Mouse (Mus musculus) cerebellum, adult 2 months (tissue): Measurements from ENCODE around the gene 3110001I22Rik. TPM values are rescaled to one million over a fixed set of nuclear protein-coding genes. Genes with fewer than 3 reads are reported as not detected.
"Not testable (repeated sequence)": the region's sequence is repeated elsewhere in the genome, so short reads cannot be mapped to it uniquely, and the experiment has no call there.

Experiments
- DNase-seq, 2 experiments: peaks; one replicate each; pipeline ENCODE4 v3.0.0; 2021
- H3K27ac ChIP-seq: fragments of 200-500 bp; 2 replicates; pipeline ENCODE4 v1.5.1; 2012; ENCODE audit warnings: low read length, control low read depth, inconsistent platforms; ENCODE audit not compliant: insufficient read depth
- H3K27me3 ChIP-seq: fragments of 200-500 bp; 2 replicates; pipeline ENCODE4 v1.6.1; 2012; ENCODE audit warnings: inconsistent platforms, mild to moderate bottlenecking, low read length, moderate library complexity; ENCODE audit not compliant: control insufficient read depth, insufficient read depth
- H3K4me1 ChIP-seq: fragments of 200-500 bp; 2 replicates; pipeline ENCODE4 v1.6.1; 2011; ENCODE audit warnings: low read length; ENCODE audit not compliant: control insufficient read depth, insufficient read depth
- H3K4me3 ChIP-seq: fragments of 200-500 bp; replicated peaks from 2 replicates; pipeline ENCODE3; 2011; ENCODE audit warnings: mild to moderate bottlenecking, low read depth, low read length, control low read depth; ENCODE audit not compliant: insufficient read depth
- CTCF ChIP-seq: fragments of 200-500 bp; IDR thresholded peaks from 2 replicates; pipeline ENCODE4 v1.5.1; 2011; ENCODE audit warnings: low read depth, mild to moderate bottlenecking, control low read depth, low read length, moderate library complexity, borderline replicate concordance; ENCODE audit not compliant: insufficient read depth
- POLR2A ChIP-seq: fragments of 200-500 bp; IDR thresholded peaks from 2 replicates; pipeline ENCODE4 v1.6.1; 2011; ENCODE audit warnings: low read length, control low read depth, borderline replicate concordance; ENCODE audit not compliant: insufficient read depth
- WGBS: fragments of 180-500 bp; shearing (Covaris S2); methylation state at CpG from one replicate; pipeline ENCODE4 v1.1.7; 2018; 5-methylcytosine and 5-hydroxymethylcytosine counted together
- polyA plus RNA-seq: library from polyadenylated mRNA; depleted of rRNA; stranded (reverse); fragments of >200 nt; gene quantifications from 2 replicates; pipeline ENCODE4 v1.2.3, GENCODE M21; 2012; rRNA removed

3110001I22Rik gene
- 2.6 and 3.1 TPM in 2 replicates for polyA plus RNA-seq

GRCm38 (mm10) chr16:13671685-13672385, at the start of gene 3110001I22Rik, which contains the start of gene Bfar:
Gene 3110001I22Rik (plus strand): TSS chr16:13671929.
Gene Bfar (plus strand): TSS chr16:13671858.
- whole genome bisulfite sequencing = under 1% methylated on average over 54 of the region's 54 CpGs
- Histone ChIP-seq H3K27ac (peak within 1 kb of the TSS; percentile 62), H3K4me1 (no peaks in the 10 kb centered on the region), H3K4me3 (peak within 1 kb of the TSS; percentile 70), H3K27me3 (no peaks in the 10 kb centered on the region)
- TF ChIP-seq CTCF (no peak), POLR2A (peak; percentile 93)
- peak; percentile 89 to 93 for DNase-seq

- Histone ChIP-seq H3K4me3 (no peak overlapping the region), H3K4me1 (no peaks in the 10 kb centered on the region), H3K27me3 (no peaks in the 10 kb centered on the region), H3K27ac (no peak overlapping the region)
- 22% methylated on average over 5 of the region's 5 CpGs for WGBS
- DNase-seq = peak in 1 of 2 experiments; percentile 17
- TF ChIP-seq POLR2A (no peak), CTCF (peak; percentile 30; the same call in 1 of the 2 replicates)
Observed at GRCm38 (mm10) chr16:13628345-13628744, 43.4 kb upstream of the 3110001I22Rik start.

- 60% methylated on average over 2 of the region's 2 CpGs for WGBS
- H3K27me3 ChIP-seq, H3K4me3 ChIP-seq, H3K4me1 ChIP-seq, H3K27ac ChIP-seq, DNase-seq: not testable (repeated sequence)
Observed at GRCm38 (mm10) chr16:13638198-13638597, 33.5 kb upstream of the 3110001I22Rik start.

- WGBS = 80% methylated on average over 5 of the region's 5 CpGs
Observed at GRCm38 (mm10) chr16:13639508-13639907, 32.2 kb upstream of the 3110001I22Rik start.

GRCm38 (mm10) chr16:13640064-13640463, 31.7 kb upstream of the 3110001I22Rik start:
- H3K27ac ChIP-seq = no peak overlapping the region
- 76% methylated on average over 7 of the region's 7 CpGs for WGBS
- H3K4me3 ChIP-seq = no peak overlapping the region
- DNase-seq = no peak
- no peaks in the 10 kb centered on the region for H3K27me3 ChIP-seq
- H3K4me1 ChIP-seq = no peaks in the 10 kb centered on the region
- TF ChIP-seq CTCF (no peak), POLR2A (no peak)

More at GRCm38 (mm10) chr16:13639508-13639907, 32.2 kb upstream of the 3110001I22Rik start:
- no peak for TF ChIP-seq POLR2A
- TF ChIP-seq CTCF = no peak
- Histone ChIP-seq H3K4me1 (no peaks in the 10 kb centered on the region), H3K27ac (no peak overlapping the region), H3K27me3 (no peaks in the 10 kb centered on the region), H3K4me3 (no peak overlapping the region)
- no peak for DNase-seq

GRCm38 (mm10) chr16:13644474-13644873, 27.3 kb upstream of the 3110001I22Rik start:
- H3K4me1 ChIP-seq = no peaks in the 10 kb centered on the region
- H3K27ac ChIP-seq = no peak overlapping the region
- H3K27me3 ChIP-seq = no peaks in the 10 kb centered on the region
- 93% methylated on average over 3 of the region's 3 CpGs for WGBS
- no peak for DNase-seq
- TF ChIP-seq CTCF (no peak), POLR2A (no peak)
- H3K4me3 ChIP-seq = no peak overlapping the region

GRCm38 (mm10) chr16:13645930-13646329, 25.8 kb upstream of the 3110001I22Rik start:
- WGBS = 92% methylated on average over 4 of the region's 4 CpGs

GRCm38 (mm10) chr16:13658886-13659285, 12.8 kb upstream of the 3110001I22Rik start:
- Histone ChIP-seq H3K4me1 (no peaks in the 10 kb centered on the region), H3K27me3 (no peaks in the 10 kb centered on the region), H3K27ac (no peak overlapping the region), H3K4me3 (no peak overlapping the region)
- 95% methylated on average over 3 of the region's 3 CpGs for WGBS
- DNase-seq = no peak
- TF ChIP-seq CTCF = no peak

More at GRCm38 (mm10) chr16:13645930-13646329, 25.8 kb upstream of the 3110001I22Rik start:
- Histone ChIP-seq H3K4me3 (no peak overlapping the region), H3K4me1 (no peaks in the 10 kb centered on the region), H3K27me3 (no peaks in the 10 kb centered on the region), H3K27ac (no peak overlapping the region)
- no peak for TF ChIP-seq POLR2A
- TF ChIP-seq CTCF = no peak
- DNase-seq = no peak
